Mouse (Mus musculus) retina, postnatal 1 day (tissue): ENCODE measurements around the gene Grk1.

ENCODE experiments used
- DNase-seq: peaks from one replicate; pipeline ENCODE4 v3.0.0-alpha.2; 2012

Gene Grk1

DNA sequence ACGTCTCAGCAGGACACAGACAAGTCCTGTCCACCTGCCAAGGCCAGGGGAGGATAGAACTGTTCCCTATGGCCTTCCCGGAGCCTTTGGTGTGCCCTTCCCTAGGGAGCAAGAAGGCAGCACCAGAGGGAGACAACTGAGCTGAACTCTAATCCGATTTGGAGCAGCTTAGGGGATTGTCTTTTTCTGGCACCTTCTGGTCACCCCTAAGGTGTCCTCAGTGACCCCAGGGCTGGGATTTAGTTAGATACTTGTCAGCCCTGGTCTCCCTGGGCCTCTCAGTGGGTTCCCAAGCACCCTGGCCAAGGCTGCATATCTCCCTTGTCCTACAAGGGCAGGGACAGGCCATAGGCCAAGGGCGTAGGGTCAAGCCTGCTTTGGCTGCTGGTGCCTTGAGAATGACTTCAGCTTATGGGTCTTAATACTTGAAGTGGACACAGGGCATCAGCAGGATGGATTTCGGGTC lies at the start of gene Grk1:
Gene Grk1 (plus strand): TSS at position 416 of the 466 bp plus-strand sequence.
- peak; percentile 82 for DNase-seq

- no peak for DNase-seq
These were observed 48.7 kb upstream of the Grk1 start for GRCm38 (mm10) chr8:13356221-13356620.

DNA sequence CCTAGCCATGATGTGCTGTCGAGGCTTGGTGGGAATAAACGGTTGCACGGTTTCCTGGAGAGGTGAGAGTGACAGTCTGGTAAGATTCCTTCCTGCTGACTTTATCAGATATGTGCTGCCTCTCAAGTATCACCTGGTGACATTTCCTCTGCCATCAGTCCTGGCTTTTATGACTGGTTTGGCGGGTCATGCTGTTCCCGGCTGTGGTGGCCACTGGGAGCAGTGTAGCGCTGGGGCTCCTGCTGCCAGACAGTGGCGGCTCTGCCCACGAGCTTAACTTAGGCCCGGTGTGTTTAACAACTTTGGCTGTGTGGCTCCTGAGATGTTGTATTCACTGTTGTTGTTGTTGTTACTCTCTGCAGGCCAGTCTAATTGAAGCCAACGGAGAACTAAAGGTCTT lies 48.2 kb upstream of the Grk1 start:
- DNase-seq: no peak

- DNase-seq: no peak
These were observed 44.7 kb upstream of the Grk1 start for GRCm38 (mm10) chr8:13360213-13360612.

DNA sequence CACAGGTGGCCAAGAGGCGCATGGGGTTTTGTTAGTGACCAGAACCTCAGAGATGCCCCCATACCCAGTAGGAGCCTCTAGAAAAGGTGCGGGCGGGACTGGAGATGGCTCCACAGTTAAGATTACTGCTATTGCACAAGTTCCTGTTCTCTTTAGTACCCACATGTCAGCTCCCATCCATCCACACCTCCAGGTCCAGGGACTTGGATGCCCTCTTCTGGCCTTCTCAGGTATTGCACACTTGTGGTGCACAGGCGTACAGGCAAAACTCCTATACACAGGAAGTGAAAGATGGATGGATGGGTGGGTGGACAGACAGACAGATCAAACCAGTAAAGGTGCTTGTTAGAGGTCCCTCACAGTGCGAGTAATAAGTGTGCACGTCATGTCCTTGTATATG lies 43.0 kb upstream of the Grk1 start:
- peak; percentile 9 for DNase-seq

DNA sequence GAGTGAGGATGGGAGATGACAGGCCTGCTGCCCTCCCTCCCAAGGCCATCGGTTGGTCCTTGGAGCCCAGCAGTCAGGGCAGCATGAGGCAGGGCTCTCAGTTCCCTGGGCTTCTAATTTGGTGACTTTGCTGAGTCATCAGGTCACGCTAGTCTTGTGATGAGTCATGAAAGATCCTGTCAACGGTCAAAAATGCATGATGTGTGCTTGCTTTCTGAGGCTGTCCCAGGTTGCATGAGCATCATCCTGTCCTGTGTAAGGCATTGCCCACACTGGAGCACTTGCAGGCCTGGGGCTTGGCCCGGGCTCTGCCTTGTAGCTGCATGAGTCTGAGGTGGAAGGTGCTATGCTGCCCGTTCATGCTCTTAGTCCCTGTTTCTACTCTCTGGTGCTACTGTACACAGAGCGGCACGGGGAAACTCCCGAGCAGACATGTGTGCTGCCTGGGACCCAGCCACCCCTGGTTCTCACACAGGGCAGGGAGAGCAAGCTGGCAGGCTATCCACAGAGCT lies 31.7 kb upstream of the Grk1 start:
- DNase-seq: no peak

DNA sequence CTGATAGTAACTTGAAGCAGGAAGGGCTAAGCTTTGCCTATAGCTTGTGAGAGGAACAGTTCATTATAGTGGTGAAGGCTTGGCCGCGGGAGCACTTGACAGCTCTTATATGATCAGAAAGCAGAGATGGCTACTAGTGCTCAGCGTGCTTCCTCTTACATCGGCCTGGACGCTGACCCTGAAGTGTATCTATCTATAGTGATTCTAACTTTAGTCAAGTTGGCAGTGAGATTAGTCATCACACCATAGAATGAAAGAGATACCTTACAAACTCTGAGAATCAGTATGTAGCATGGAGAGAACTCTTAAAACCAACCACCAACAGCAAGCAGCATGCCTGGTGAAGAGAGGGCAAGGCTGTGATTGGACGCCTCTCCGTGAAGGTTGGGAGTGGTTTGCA lies 23.3 kb upstream of the Grk1 start:
- DNase-seq: no peak

GRCm38 (mm10) chr8:13382536-13382935 lies 22.3 kb upstream of the Grk1 start:
- DNase-seq: no peak

DNA sequence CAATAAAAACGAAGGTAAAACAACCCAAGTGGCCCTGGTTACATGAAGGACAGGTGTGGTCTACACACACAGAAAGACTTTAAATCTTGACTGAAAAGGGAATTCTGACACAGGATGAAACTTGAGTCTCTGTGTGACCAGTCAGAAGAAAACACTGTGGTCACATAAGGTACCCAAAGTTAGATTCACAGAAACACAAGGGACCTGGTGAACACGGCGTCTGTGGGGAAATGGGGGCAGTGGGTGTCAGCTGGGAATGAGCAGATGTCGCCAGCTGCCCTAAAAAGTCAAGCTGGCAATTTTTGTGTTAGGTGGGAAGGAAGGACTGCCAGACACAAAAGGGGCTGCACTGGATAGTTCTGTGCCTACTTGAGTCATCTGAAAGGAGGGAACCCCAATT lies 21.9 kb upstream of the Grk1 start:
- DNase-seq: no peak

GRCm38 (mm10) chr8:13386366-13386765 lies 18.5 kb upstream of the Grk1 start:
- DNase-seq: no peak

DNA sequence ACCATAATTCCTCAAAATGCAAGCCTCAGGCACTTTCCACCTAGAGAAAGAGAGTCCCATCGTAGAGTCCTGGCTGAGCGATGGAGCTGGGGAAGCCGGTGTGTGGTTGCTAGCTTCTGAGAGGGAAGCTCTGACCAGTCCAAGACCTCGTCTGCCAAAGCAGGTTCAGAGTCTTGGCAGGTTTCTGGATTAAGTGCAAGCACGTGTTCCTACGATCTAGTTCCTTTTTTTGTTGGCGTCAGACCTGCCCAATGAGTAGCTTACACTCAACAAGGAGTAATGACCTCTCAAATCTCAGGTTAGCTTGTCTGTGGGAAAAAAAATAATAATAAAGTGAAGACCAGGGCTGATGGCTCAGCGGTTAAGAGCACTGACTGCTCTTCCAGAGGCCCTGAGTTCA lies 17.2 kb upstream of the Grk1 start:
- no peak for DNase-seq

DNA sequence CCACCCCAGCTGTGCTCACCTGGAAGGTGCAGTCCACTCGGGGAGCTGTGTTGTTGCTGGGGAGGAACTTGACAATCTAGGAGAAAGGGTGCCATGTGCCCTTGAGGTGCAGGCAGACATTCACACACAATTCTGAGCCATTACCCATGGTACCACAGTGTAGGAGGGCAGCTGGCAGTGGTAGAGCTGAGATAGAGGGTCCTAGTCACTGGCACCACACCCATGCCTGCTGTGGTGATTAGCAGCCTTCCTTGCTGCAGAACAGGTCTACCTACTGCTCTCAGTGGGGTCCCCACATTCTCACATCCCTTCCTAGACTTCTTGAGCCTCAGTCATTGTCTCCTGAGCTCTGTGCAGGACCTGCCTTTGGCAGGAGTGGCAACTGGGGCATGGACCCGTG lies 16.1 kb upstream of the Grk1 start:
- DNase-seq: no peak

DNA sequence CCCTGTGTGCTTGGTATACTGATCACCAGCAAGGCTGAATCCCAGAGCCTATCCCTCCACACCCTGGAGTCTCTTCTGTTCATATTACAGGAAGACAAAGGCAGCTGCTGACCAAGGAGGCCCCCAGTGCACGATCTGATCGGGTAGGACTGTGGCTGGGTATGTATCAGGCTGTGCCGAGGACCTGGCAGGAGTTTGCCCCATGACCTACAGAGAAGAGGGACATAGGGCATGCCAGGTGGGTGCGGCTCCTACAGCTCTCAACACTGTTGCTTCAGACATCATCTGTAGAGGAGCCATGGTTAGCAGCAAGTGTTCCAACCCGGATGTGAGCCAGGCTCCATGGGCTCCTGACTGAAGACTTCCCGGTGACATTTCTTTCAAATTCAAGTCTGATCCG lies 11.0 kb upstream of the Grk1 start:
- no peak for DNase-seq

DNA sequence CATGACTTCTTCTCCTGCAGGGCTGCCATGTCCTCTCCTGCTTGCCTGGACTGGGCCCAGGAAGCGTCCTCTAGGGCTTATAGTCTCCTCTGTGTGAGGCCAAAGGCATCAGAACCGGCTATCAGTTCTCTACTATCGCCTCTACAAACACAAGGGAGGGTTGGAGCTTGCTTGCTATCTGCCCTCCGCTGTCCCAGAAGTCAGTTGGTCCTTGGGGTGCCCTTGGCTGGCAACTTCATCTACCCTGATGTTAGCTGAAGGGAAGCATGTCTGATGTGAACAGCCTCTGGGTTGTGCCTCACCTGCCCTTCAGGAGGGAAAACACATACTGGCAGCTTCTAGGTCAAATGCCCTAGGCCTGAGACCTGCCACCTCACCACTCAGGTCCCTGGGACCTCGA lies 8.2 kb upstream of the Grk1 start, which contains the start of gene Atp4b:
Gene Atp4b (minus strand): TSS at position 101 of the 400 bp plus-strand sequence.
- DNase-seq: no peak

GRCm38 (mm10) chr8:13403517-13403916 lies 1.4 kb upstream of the Grk1 start:
- no peak for DNase-seq

DNA sequence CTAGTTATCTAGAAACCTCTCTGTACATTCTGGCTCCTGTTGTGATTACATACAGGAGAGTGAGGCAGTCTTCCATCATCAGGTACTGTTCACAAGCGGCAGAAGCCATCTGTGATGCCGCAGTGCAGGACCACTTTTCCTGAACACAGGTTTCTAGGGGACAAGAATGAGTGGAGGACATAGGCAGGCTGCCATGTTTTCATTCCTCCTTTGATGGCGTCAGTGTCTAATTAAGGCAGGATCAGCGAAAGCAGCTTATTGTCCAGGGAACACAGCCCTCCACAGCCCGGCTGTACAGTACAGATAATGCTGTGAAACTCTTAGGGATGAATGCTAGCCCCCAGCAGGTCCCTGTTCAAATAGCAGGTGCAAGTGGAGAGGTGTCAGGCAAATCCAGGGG lies 1.1 kb downstream of the Grk1 start:
- DNase-seq: peak; percentile 63

GRCm38 (mm10) chr8:13411597-13411996 lies 6.7 kb downstream of the Grk1 start:
- peak; percentile 73 for DNase-seq

GRCm38 (mm10) chr8:13412891-13413558 lies 8.1 kb downstream of the Grk1 start:
- peak; percentile 75 for DNase-seq

DNA sequence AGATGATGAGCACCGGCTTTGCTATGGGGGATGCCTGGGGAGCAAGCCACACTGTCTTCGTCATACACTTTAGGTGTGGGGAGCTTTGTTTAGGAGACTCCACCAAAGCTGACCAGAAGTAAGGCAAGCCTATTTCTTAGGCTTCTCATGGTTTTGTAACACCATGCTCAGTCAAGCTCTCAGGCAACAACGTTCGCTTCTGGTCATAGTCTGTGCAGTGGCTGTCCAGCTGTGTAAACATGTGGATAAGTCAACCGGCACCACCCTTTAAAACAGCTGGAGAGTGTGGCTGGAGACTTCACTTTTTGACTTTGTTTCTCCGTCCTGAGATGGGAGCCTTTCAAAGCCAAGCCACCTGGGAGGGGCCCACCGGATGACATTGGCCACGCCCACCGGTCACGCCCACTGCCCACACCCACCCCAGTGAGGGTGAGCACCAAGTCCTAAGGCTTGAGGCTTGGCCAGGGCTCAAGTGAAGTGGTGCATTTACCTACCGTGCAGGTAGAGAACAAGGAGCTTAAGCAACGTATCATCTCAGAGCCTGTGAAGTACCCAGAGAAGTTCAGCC lies 9.0 kb downstream of the Grk1 start:
- DNase-seq: no peak

DNA sequence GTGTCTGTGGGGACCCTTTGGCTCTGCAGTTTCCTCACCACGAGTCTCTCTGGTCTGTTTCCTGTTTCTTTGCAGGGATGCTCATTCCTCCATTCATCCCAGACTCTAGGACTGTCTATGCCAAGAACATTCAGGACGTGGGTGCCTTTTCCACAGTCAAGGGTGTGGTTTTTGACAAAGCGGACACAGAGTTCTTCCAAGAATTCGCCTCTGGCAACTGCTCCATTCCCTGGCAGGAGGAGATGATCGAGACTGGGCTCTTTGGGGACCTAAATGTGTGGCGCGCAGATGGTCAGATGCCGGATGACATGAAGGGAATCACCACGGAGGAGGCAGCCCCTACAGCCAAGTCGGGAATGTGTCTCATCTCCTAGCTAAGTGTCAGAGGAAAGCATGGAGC lies 11.0 kb downstream of the Grk1 start:
- no peak for DNase-seq

DNA sequence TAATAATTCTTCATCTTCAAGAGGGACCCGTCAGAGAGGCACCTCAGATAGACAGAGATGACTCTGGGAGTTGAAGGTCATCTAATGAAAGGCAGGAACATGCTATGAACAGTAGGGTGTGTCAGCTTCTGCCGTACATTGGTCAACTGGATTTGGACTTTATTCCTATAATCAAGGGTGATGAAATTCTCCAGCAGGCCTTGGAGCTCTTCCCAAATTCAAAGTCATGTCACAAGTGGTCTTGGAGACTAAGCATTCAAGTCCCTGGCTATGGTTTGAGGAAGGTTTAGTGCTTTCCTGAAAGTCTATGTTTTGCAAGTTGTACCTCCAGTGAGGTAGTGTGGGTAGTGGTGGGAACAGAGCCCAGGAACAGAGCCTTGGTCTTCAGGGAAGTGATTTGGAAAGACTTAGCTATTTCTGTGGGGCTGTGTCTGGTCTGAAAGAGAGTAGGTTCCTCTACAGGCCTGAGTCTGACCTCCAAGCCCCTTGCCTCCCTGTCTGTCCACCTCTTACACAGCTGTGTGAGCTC lies 14.3 kb downstream of the Grk1 start:
- DNase-seq: no peak

DNA sequence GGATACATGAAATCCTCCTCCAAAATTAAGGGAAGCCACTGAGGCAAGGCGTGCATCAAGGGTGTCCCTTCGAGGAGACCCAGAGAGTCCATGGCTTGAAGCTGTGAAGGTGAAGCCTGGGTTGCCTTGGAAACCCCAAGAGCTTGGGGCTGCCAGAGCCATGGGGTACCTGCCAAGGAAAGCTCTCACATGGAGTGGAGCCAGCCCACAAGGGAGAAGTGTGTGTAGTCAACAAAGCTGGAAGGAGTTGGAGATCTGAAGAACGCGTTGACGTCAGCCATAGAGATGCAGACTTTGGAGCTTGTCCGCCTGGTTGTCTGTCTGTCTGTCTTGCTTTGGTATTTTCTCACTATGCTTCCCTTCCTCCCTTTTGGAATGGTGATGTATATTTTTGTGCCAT lies 16.1 kb downstream of the Grk1 start:
- DNase-seq: no peak

GRCm38 (mm10) chr8:13427351-13427750 lies 22.5 kb downstream of the Grk1 start:
- no peak for DNase-seq

DNA sequence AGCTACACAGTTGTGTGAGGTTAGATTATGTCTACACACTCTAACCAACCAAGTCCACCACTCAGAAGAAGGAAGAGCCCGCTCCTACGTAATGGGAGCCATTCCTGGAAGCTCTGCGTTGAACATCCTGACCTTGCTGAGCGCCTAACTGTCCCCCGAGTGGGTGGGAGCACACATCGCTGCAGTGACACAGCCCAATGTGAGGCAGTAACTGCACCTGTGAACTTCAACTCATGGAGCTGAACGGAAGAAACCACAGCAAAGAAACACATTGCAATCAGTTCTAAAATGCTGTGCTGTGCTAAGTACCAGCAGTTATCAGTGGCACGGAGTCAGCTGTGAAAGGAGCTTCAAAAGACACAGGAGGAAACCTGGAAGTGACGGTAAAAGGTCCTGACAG lies 23.3 kb downstream of the Grk1 start:
- no peak for DNase-seq
